Mouse (Mus musculus): ENCODE results near the gene Galnt16. TPM values are rescaled to one million over a fixed set of nuclear protein-coding genes. Genes with fewer than 3 reads are reported as not detected.
A peak's percentile ranks its signal among the peaks of the same experiment; 100 is the strongest.

Galnt16 gene
- polyA plus RNA-seq, 1 experiment from 2014 or later = 1.3 TPM

GRCm38 (mm10) chr12:80609928-80610327, 91.9 kb downstream of the Galnt16 start:
- Histone ChIP-seq H3K36me3 (ENCODE audit: control insufficient read depth, insufficient read depth, low read length) (no peaks in the 10 kb centered on the region), H3K9me3 (replicated peaks; ENCODE audit: control insufficient read depth, low read length) (no peaks in the 10 kb centered on the region), H3K4me1 (ENCODE audit: control insufficient read depth, insufficient read depth, low read length) (no peaks in the 10 kb centered on the region), H3K4me3 (ENCODE audit: low read depth, low read length) (no peak overlapping the region), H3K27ac (ENCODE audit: low read depth, low read length) (no peak overlapping the region), H3K27me3 (ENCODE audit: control insufficient read depth, insufficient read depth, low read length) (no peaks in the 10 kb centered on the region), H3K9ac (ENCODE audit: low read depth, low read length) (no peak overlapping the region), H3K4me2 (no peak overlapping the region)
- 38% methylated on average over 3 of the region's 3 CpGs for WGBS (ENCODE audit: insufficient replicate concordance)
- no peak for ATAC-seq (replicated peaks; ENCODE audit: insufficient number of reproducible peaks, low FRiP score, low TSS enrichment)

GRCm38 (mm10) chr12:80612113-80612791, 94.2 kb downstream of the Galnt16 start:
- H3K36me3 ChIP-seq (ENCODE audit: control insufficient read depth, insufficient read depth, low read length) = no peaks in the 10 kb centered on the region
- no peaks in the 10 kb centered on the region for H3K27me3 ChIP-seq (ENCODE audit: control insufficient read depth, insufficient read depth, low read length)
- no peak overlapping the region for H3K27ac ChIP-seq (ENCODE audit: low read depth, low read length)
- H3K4me2 ChIP-seq = no peak overlapping the region
- H3K4me1 ChIP-seq (ENCODE audit: control insufficient read depth, insufficient read depth, low read length) = no peaks in the 10 kb centered on the region
- no peak overlapping the region for H3K9ac ChIP-seq (ENCODE audit: low read depth, low read length)
- whole genome bisulfite sequencing (ENCODE audit: insufficient replicate concordance) = 63% methylated on average over 9 of the region's 9 CpGs
- H3K4me3 ChIP-seq (ENCODE audit: low read depth, low read length) = no peak overlapping the region
- H3K9me3 ChIP-seq (replicated peaks; ENCODE audit: control insufficient read depth, low read length) = no peaks in the 10 kb centered on the region
- no peak for ATAC-seq (replicated peaks; ENCODE audit: insufficient number of reproducible peaks, low FRiP score, low TSS enrichment)

- Histone ChIP-seq H3K36me3 (ENCODE audit: control insufficient read depth, insufficient read depth, low read length) (no peaks in the 10 kb centered on the region), H3K9ac (ENCODE audit: low read depth, low read length) (no peak overlapping the region), H3K27ac (ENCODE audit: low read depth, low read length) (no peak overlapping the region), H3K4me2 (no peak overlapping the region), H3K27me3 (ENCODE audit: control insufficient read depth, insufficient read depth, low read length) (no peaks in the 10 kb centered on the region), H3K4me3 (ENCODE audit: low read depth, low read length) (no peak overlapping the region), H3K4me1 (ENCODE audit: control insufficient read depth, insufficient read depth, low read length) (no peaks in the 10 kb centered on the region), H3K9me3 (replicated peaks; ENCODE audit: control insufficient read depth, low read length) (no peaks in the 10 kb centered on the region)
- 49% methylated on average over 7 of the region's 7 CpGs for WGBS (ENCODE audit: insufficient replicate concordance)
- ATAC-seq (replicated peaks; ENCODE audit: insufficient number of reproducible peaks, low FRiP score, low TSS enrichment) = no peak
These were observed 97.5 kb downstream of the Galnt16 start for GRCm38 (mm10) chr12:80615371-80616257.

- no peak for ATAC-seq (replicated peaks; ENCODE audit: insufficient number of reproducible peaks, low FRiP score, low TSS enrichment)
- Histone ChIP-seq H3K27me3 (ENCODE audit: control insufficient read depth, insufficient read depth, low read length) (no peaks in the 10 kb centered on the region), H3K9me3 (replicated peaks; ENCODE audit: control insufficient read depth, low read length) (no peaks in the 10 kb centered on the region), H3K9ac (ENCODE audit: low read depth, low read length) (no peak overlapping the region), H3K4me1 (ENCODE audit: control insufficient read depth, insufficient read depth, low read length) (no peaks in the 10 kb centered on the region), H3K4me3 (ENCODE audit: low read depth, low read length) (no peak overlapping the region), H3K36me3 (ENCODE audit: control insufficient read depth, insufficient read depth, low read length) (no peaks in the 10 kb centered on the region), H3K4me2 (no peak overlapping the region), H3K27ac (ENCODE audit: low read depth, low read length) (no peak overlapping the region)
- WGBS (ENCODE audit: insufficient replicate concordance) = 56% methylated on average over 5 of the region's 5 CpGs
These were observed 102.4 kb downstream of the Galnt16 start for GRCm38 (mm10) chr12:80620501-80620900.

- no peaks in the 10 kb centered on the region for H3K9me3 ChIP-seq (replicated peaks; ENCODE audit: control insufficient read depth, low read length)
- H3K4me1 ChIP-seq (ENCODE audit: control insufficient read depth, insufficient read depth, low read length) = no peaks in the 10 kb centered on the region
- peaks cover 16% of the 10 kb centered on the region for H3K36me3 ChIP-seq (ENCODE audit: control insufficient read depth, insufficient read depth, low read length)
- no peak overlapping the region for H3K4me2 ChIP-seq
- H3K4me3 ChIP-seq (ENCODE audit: low read depth, low read length) = no peak overlapping the region
- no peak overlapping the region for H3K9ac ChIP-seq (ENCODE audit: low read depth, low read length)
- no peaks in the 10 kb centered on the region for H3K27me3 ChIP-seq (ENCODE audit: control insufficient read depth, insufficient read depth, low read length)
- no peak for ATAC-seq (replicated peaks; ENCODE audit: insufficient number of reproducible peaks, low FRiP score, low TSS enrichment)
- WGBS (ENCODE audit: insufficient replicate concordance) = 83% methylated on average over 5 of the region's 5 CpGs
- H3K27ac ChIP-seq (ENCODE audit: low read depth, low read length) = no peak overlapping the region
These were observed 113.7 kb downstream of the Galnt16 start for GRCm38 (mm10) chr12:80631790-80632189.

- peak; percentile 56 for ATAC-seq (replicated peaks; ENCODE audit: insufficient number of reproducible peaks, low FRiP score, low TSS enrichment)
- Histone ChIP-seq H3K9me3 (replicated peaks; ENCODE audit: control insufficient read depth, low read length) (no peaks in the 10 kb centered on the region), H3K9ac (ENCODE audit: low read depth, low read length) (peak overlapping the region; percentile 97), H3K4me3 (ENCODE audit: low read depth, low read length) (peak overlapping the region; percentile 93), H3K4me1 (ENCODE audit: control insufficient read depth, insufficient read depth, low read length) (peaks cover 21% of the 10 kb centered on the region), H3K4me2 (peak overlapping the region; percentile 64), H3K27ac (ENCODE audit: low read depth, low read length) (peak overlapping the region; percentile 90), H3K27me3 (ENCODE audit: control insufficient read depth, insufficient read depth, low read length) (no peaks in the 10 kb centered on the region), H3K36me3 (ENCODE audit: control insufficient read depth, insufficient read depth, low read length) (peaks cover 10% of the 10 kb centered on the region)
- WGBS (ENCODE audit: insufficient replicate concordance) = 4% methylated on average over 35 of the region's 48 CpGs
These were observed 124.9 kb downstream of the Galnt16 start for GRCm38 (mm10) chr12:80642725-80643692.

GRCm38 (mm10) chr12:80643693-80644505, 125.8 kb downstream of the Galnt16 start, which contains the start of the genes Slc39a9 and Erh:
Gene Slc39a9, plus strand, starts transcription at chr12:80643883.
Gene Erh, minus strand, starts transcription at chr12:80644341.
- H3K4me1 ChIP-seq (ENCODE audit: control insufficient read depth, insufficient read depth, low read length) = peaks cover 21% of the 10 kb centered on the region
- peak within 1 kb of the TSS; percentile 97 for H3K9ac ChIP-seq (ENCODE audit: low read depth, low read length)
- H3K9me3 ChIP-seq (replicated peaks; ENCODE audit: control insufficient read depth, low read length) = no peaks in the 10 kb centered on the region
- peak within 1 kb of the TSS; percentile 90 for H3K27ac ChIP-seq (ENCODE audit: low read depth, low read length)
- WGBS (ENCODE audit: insufficient replicate concordance) = 0% methylated on average over 50 of the region's 50 CpGs
- H3K4me2 ChIP-seq = peak within 1 kb of the TSS; percentile 64
- ATAC-seq (replicated peaks; ENCODE audit: insufficient number of reproducible peaks, low FRiP score, low TSS enrichment) = peak; percentile 94
- H3K27me3 ChIP-seq (ENCODE audit: control insufficient read depth, insufficient read depth, low read length) = no peaks in the 10 kb centered on the region
- peak within 1 kb of the TSS; percentile 93 for H3K4me3 ChIP-seq (ENCODE audit: low read depth, low read length)
- H3K36me3 ChIP-seq (ENCODE audit: control insufficient read depth, insufficient read depth, low read length) = peaks cover 9% of the 10 kb centered on the region

Data from heart, embryonic 11.5 days (tissue).